Mouse (Mus musculus) hindbrain, embryonic 13.5 days (tissue): Measurements from ENCODE around the gene Cym. TPM values are rescaled to one million over a fixed set of nuclear protein-coding genes. Genes with fewer than 3 reads are reported as not detected.

Experiments used
- ATAC-seq: fragments of 200-750 bp; cut with Nextera tagmentation; 2 replicates; pipeline ENCODE4 v1.8.0; 2017; ENCODE audit warnings: moderate TSS enrichment; ENCODE audit not compliant: low FRiP score
- H3K27ac ChIP-seq: fragments of 300-500 bp; sonication (generic); 2 replicates; pipeline ENCODE4 v1.5.1; 2015; ENCODE audit warnings: inconsistent platforms, mild to moderate bottlenecking, moderate library complexity
- H3K27me3 ChIP-seq: fragments of 300-500 bp; sonication (generic); 2 replicates; pipeline ENCODE4 v1.6.1; 2015; ENCODE audit warnings: mild to moderate bottlenecking, inconsistent platforms
- H3K36me3 ChIP-seq: fragments of 300-500 bp; sonication (generic); 2 replicates; pipeline ENCODE4 v1.6.1; 2015; ENCODE audit warnings: mild to moderate bottlenecking, inconsistent platforms
- H3K4me1 ChIP-seq: fragments of 300-500 bp; sonication (generic); replicated peaks from 2 replicates; pipeline ENCODE4 v1.6.1; 2015; ENCODE audit warnings: inconsistent platforms
- H3K4me2 ChIP-seq: fragments of 300-500 bp; sonication (generic); 2 replicates; pipeline ENCODE4 v1.6.1; 2015; ENCODE audit warnings: inconsistent platforms, mild to moderate bottlenecking, moderate library complexity
- H3K4me3 ChIP-seq: fragments of 300-500 bp; sonication (generic); 2 replicates; pipeline ENCODE4 v1.5.1; 2015; ENCODE audit warnings: mild to moderate bottlenecking, inconsistent platforms
- H3K9ac ChIP-seq: fragments of 300-500 bp; sonication (generic); 2 replicates; pipeline ENCODE4 v1.6.1; 2015; ENCODE audit warnings: mild to moderate bottlenecking, inconsistent platforms
- H3K9me3 ChIP-seq: fragments of 300-500 bp; sonication (generic); 2 replicates; pipeline ENCODE4 v1.6.1; 2016; ENCODE audit warnings: inconsistent platforms
- WGBS: fragments of 180-500 bp; shearing (Covaris S2); methylation state at CpG from one replicate; pipeline ENCODE4 v1.1.7; 2015; 5-methylcytosine and 5-hydroxymethylcytosine counted together
- polyA plus RNA-seq: library from polyadenylated mRNA; unstranded; fragments of >200 nt; fragmentation: Nextera tagmentation; extraction: Ambion mirVana; gene quantifications from 2 replicates; pipeline ENCODE4 v1.2.1, GENCODE M21; 2015

Gene Cym
- polyA plus RNA-seq: 0.13 and 6.0 TPM in 2 replicates

GRCm38 (mm10) chr3:107221608-107222007 is at the start of gene Cym:
Cym (minus strand) TSS chr3:107221732.
- Histone ChIP-seq H3K4me3 (no peak within 1 kb of the TSS), H3K27ac (no peak within 1 kb of the TSS), H3K9ac (no peak within 1 kb of the TSS), H3K36me3 (no peaks in the 10 kb centered on the region), H3K27me3 (no peaks in the 10 kb centered on the region), H3K9me3 (no peaks in the 10 kb centered on the region), H3K4me1 (0 out of 2 replicates have a peak, but pooled peaks cover 2% of the 10 kb centered on the region), H3K4me2 (no peak within 1 kb of the TSS)
- WGBS: 84% methylated on average over 10 of the region's 10 CpGs
- no peak for ATAC-seq

GRCm38 (mm10) chr3:107266814-107267345 is 45.3 kb upstream of the Cym start:
- no peak overlapping the region for H3K4me3 ChIP-seq
- H3K4me1 ChIP-seq: peaks cover 6% of the 10 kb centered on the region
- H3K9ac ChIP-seq: no peak overlapping the region
- ATAC-seq: no peak
- H3K4me2 ChIP-seq: no peak overlapping the region
- H3K27me3 ChIP-seq: 0 out of 2 replicates have a peak, but pooled peaks cover 10% of the 10 kb centered on the region
- no peaks in the 10 kb centered on the region for H3K9me3 ChIP-seq
- WGBS: 79% methylated on average over 2 of the region's 2 CpGs
- H3K27ac ChIP-seq: no peak overlapping the region
- no peaks in the 10 kb centered on the region for H3K36me3 ChIP-seq

GRCm38 (mm10) chr3:107261851-107262165 is 40.3 kb upstream of the Cym start:
- peak; percentile 29; the same call in 1 of the 2 replicates for ATAC-seq
- no peak overlapping the region for H3K4me3 ChIP-seq
- 0 out of 2 replicates have a peak, but pooled peaks cover 10% of the 10 kb centered on the region for H3K27me3 ChIP-seq
- H3K4me1 ChIP-seq: peaks cover 32% of the 10 kb centered on the region
- H3K4me2 ChIP-seq: no peak overlapping the region
- H3K36me3 ChIP-seq: no peaks in the 10 kb centered on the region
- H3K27ac ChIP-seq: peak overlapping the region; percentile 84
- 23% methylated on average over 7 of the region's 7 CpGs for WGBS
- H3K9ac ChIP-seq: no peak overlapping the region
- H3K9me3 ChIP-seq: no peaks in the 10 kb centered on the region

GRCm38 (mm10) chr3:107260956-107261850 is 39.7 kb upstream of the Cym start:
- H3K4me3 ChIP-seq: no peak overlapping the region
- no peaks in the 10 kb centered on the region for H3K9me3 ChIP-seq
- no peak overlapping the region for H3K4me2 ChIP-seq
- H3K4me1 ChIP-seq: peaks cover 38% of the 10 kb centered on the region
- peak overlapping the region; percentile 84 for H3K27ac ChIP-seq
- 0 out of 2 replicates have a peak overlapping the region, but pooled peaks have one; percentile 2 for H3K9ac ChIP-seq
- no peaks in the 10 kb centered on the region for H3K36me3 ChIP-seq
- peak; percentile 48 for ATAC-seq
- WGBS: 42% methylated on average over 8 of the region's 8 CpGs
- H3K27me3 ChIP-seq: 0 out of 2 replicates have a peak, but pooled peaks cover 9% of the 10 kb centered on the region

GRCm38 (mm10) chr3:107257924-107258323 is 36.4 kb upstream of the Cym start:
- Histone ChIP-seq H3K27ac (peak overlapping the region; percentile 61; the same call in 1 of the 2 replicates), H3K27me3 (0 out of 2 replicates have a peak, but pooled peaks cover 8% of the 10 kb centered on the region), H3K36me3 (no peaks in the 10 kb centered on the region), H3K9me3 (no peaks in the 10 kb centered on the region), H3K9ac (no peak overlapping the region), H3K4me1 (peaks cover 38% of the 10 kb centered on the region), H3K4me2 (no peak overlapping the region), H3K4me3 (no peak overlapping the region)
- no peak for ATAC-seq
- 58% methylated on average over 5 of the region's 5 CpGs for WGBS

GRCm38 (mm10) chr3:107256724-107257123 is 35.2 kb upstream of the Cym start:
- no peak overlapping the region for H3K9ac ChIP-seq
- H3K27ac ChIP-seq: peak overlapping the region; percentile 50
- no peak overlapping the region for H3K4me2 ChIP-seq
- no peaks in the 10 kb centered on the region for H3K9me3 ChIP-seq
- peak; percentile 37; the same call in 1 of the 2 replicates for ATAC-seq
- H3K4me1 ChIP-seq: peaks cover 31% of the 10 kb centered on the region
- no peaks in the 10 kb centered on the region for H3K36me3 ChIP-seq
- 0 out of 2 replicates have a peak, but pooled peaks cover 8% of the 10 kb centered on the region for H3K27me3 ChIP-seq
- no peak overlapping the region for H3K4me3 ChIP-seq
- 43% methylated on average over 7 of the region's 7 CpGs for WGBS

GRCm38 (mm10) chr3:107255992-107256391 is 34.5 kb upstream of the Cym start:
- no peak overlapping the region for H3K9ac ChIP-seq
- H3K9me3 ChIP-seq: no peaks in the 10 kb centered on the region
- peaks cover 24% of the 10 kb centered on the region for H3K4me1 ChIP-seq
- H3K36me3 ChIP-seq: no peaks in the 10 kb centered on the region
- 0 out of 2 replicates have a peak, but pooled peaks cover 8% of the 10 kb centered on the region for H3K27me3 ChIP-seq
- no peak for ATAC-seq
- no peak overlapping the region for H3K4me3 ChIP-seq
- peak overlapping the region; percentile 50; the same call in 1 of the 2 replicates for H3K27ac ChIP-seq
- H3K4me2 ChIP-seq: no peak overlapping the region
- 88% methylated on average over 3 of the region's 3 CpGs for WGBS

GRCm38 (mm10) chr3:107253925-107254324 is 32.4 kb upstream of the Cym start:
- Histone ChIP-seq H3K9me3 (no peaks in the 10 kb centered on the region), H3K27ac (no peak overlapping the region), H3K4me3 (no peak overlapping the region), H3K9ac (no peak overlapping the region), H3K36me3 (no peaks in the 10 kb centered on the region), H3K27me3 (0 out of 2 replicates have a peak, but pooled peaks cover 8% of the 10 kb centered on the region), H3K4me1 (peaks cover 18% of the 10 kb centered on the region), H3K4me2 (no peak overlapping the region)
- ATAC-seq: no peak
- WGBS: 80% methylated on average over 5 of the region's 5 CpGs

- no peaks in the 10 kb centered on the region for H3K9me3 ChIP-seq
- no peak overlapping the region for H3K4me3 ChIP-seq
- no peak for ATAC-seq
- no peak overlapping the region for H3K4me2 ChIP-seq
- no peaks in the 10 kb centered on the region for H3K36me3 ChIP-seq
- 0 out of 2 replicates have a peak, but pooled peaks cover 11% of the 10 kb centered on the region for H3K27me3 ChIP-seq
- no peak overlapping the region for H3K9ac ChIP-seq
- 63% methylated on average over 4 of the region's 4 CpGs for WGBS
- no peak overlapping the region for H3K27ac ChIP-seq
- H3K4me1 ChIP-seq: peaks cover 9% of the 10 kb centered on the region
Measured at GRCm38 (mm10) chr3:107252035-107252434, 30.5 kb upstream of the Cym start.

GRCm38 (mm10) chr3:107250320-107250719 is 28.8 kb upstream of the Cym start:
- H3K27me3 ChIP-seq: peaks cover 13% of the 10 kb centered on the region; the same call in 1 of the 2 replicates
- H3K9ac ChIP-seq: no peak overlapping the region
- no peaks in the 10 kb centered on the region for H3K4me1 ChIP-seq
- H3K4me3 ChIP-seq: no peak overlapping the region
- WGBS: 84% methylated on average over 2 of the region's 2 CpGs
- no peaks in the 10 kb centered on the region for H3K9me3 ChIP-seq
- no peak overlapping the region for H3K27ac ChIP-seq
- H3K4me2 ChIP-seq: no peak overlapping the region
- no peaks in the 10 kb centered on the region for H3K36me3 ChIP-seq
- no peak for ATAC-seq

GRCm38 (mm10) chr3:107249042-107249441 is 27.5 kb upstream of the Cym start:
- Histone ChIP-seq H3K9me3 (no peaks in the 10 kb centered on the region), H3K36me3 (no peaks in the 10 kb centered on the region), H3K4me1 (no peaks in the 10 kb centered on the region), H3K27me3 (peaks cover 25% of the 10 kb centered on the region), H3K4me3 (no peak overlapping the region), H3K27ac (no peak overlapping the region), H3K9ac (no peak overlapping the region), H3K4me2 (no peak overlapping the region)
- WGBS: 68% methylated on average over 3 of the region's 3 CpGs
- no peak for ATAC-seq

GRCm38 (mm10) chr3:107246876-107247275 is 25.3 kb upstream of the Cym start:
- H3K4me3 ChIP-seq: no peak overlapping the region
- H3K9ac ChIP-seq: no peak overlapping the region
- no peak for ATAC-seq
- H3K27ac ChIP-seq: no peak overlapping the region
- 76% methylated on average over 6 of the region's 6 CpGs for WGBS
- H3K4me1 ChIP-seq: peaks cover under 1% of the 10 kb centered on the region; the same call in 1 of the 2 replicates
- peaks cover 19% of the 10 kb centered on the region for H3K27me3 ChIP-seq
- no peaks in the 10 kb centered on the region for H3K36me3 ChIP-seq
- H3K9me3 ChIP-seq: no peaks in the 10 kb centered on the region
- H3K4me2 ChIP-seq: no peak overlapping the region
